Mouse (Mus musculus) layer of hippocampus, postnatal 10 days (tissue): ENCODE measurements at regions not wholly inside any gene's neighbourhood (a gene's known extent, or its start where the extent isn't known, plus 50 kb on each side); places are given as distances from the start of the nearest gene placed in this dataset.

Experiments
- DNase-seq, 2 experiments: peaks; one replicate each; pipeline ENCODE4 v3.0.0; 2021; ENCODE audit warnings: low spot score in 2 of 2

DNA sequence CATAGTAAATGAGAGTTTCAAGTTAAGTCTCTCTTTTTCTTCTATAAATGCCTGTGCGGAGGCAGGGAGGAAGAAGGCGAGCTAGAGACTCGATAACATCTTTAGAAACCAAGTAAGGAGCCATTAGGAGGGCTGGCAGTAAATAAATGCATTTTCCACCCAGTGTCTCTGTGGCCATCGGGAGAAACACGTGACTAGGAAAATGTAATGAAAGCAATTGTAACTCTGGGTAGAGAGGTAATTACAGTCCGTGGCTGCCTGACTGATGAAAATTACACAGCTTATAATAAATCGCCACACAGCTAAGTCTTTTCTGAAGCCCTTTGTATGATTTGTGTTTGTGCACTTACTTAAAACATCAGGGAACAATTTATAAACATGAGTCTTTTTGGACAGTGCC, 77.4 kb upstream of the Cox10 start:
- DNase-seq = no peak

DNA sequence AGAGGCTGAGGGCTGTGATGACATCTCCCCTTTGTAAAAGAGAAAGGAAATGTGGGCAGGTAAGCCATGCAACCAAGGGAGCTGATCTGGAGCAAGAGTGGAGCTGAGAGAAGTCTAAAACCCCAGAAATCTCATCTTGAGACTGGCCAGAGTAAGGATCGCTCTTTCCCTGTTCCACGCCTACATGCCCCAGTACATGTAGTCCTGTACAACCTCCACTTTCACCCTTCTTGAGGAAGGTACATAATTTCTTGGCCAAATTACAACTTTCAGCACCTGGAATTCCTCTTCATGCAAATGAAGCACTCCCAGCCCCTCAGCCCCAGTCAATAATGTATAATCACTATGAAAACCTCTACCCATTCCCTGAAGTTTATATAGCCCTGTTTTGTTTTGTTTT, 60.2 kb upstream of the Cox10 start:
- DNase-seq = no peak

DNA sequence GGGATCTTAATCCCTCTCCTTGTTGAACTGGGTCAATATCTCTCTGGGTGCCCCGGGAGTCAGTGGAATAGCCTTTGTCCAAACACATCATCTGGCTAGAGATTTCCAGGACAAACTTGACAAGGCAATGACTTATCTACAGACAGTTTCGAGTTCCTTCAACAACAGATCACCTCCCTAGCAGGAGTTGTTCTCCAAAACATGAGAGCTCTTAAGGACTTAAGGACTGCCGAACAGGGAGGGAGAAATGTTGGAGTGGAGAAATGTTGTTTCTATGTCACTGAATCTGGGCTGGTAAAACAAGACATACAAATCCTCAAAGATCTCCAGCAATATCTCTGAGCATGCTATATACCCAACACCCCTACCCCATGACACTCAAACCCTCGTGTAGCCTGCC, 59.7 kb upstream of the Cox10 start:
- DNase-seq = no peak

DNA sequence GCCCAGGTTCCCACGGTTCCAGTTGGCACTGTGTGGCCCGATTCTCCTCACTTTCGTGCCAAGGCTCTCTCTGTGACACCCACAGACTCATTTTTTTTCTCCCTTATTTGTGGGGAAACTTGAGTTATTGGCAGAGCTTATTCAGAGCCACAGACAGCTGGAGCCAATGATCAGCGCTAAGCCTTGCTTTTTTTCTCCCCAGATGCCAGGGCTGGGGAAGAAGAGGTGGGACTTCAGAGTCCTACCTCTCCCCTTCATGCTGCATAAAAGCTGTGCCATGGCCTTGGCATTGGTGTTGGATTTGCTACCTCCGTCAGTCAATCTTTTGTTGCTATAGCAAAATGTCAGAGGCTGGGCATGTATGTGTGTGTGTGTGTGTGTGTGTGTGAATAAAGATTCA, 56.5 kb upstream of the Cox10 start:
- no peak for DNase-seq

DNA sequence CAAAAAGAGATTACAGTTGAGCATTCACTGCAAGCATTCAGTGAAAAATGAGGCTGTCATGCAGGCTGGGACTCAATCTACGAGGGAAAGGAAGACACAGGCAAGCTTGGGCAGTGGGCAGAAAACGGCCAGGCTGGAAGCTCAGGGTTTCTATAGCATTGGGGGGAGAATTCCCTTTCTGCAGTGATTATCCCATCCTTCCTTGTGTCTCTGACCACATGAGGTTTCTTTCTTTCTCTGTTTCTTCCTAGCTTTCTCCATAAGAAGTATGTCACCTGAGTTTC, 56.0 kb upstream of the Cox10 start:
- DNase-seq = no peak

DNA sequence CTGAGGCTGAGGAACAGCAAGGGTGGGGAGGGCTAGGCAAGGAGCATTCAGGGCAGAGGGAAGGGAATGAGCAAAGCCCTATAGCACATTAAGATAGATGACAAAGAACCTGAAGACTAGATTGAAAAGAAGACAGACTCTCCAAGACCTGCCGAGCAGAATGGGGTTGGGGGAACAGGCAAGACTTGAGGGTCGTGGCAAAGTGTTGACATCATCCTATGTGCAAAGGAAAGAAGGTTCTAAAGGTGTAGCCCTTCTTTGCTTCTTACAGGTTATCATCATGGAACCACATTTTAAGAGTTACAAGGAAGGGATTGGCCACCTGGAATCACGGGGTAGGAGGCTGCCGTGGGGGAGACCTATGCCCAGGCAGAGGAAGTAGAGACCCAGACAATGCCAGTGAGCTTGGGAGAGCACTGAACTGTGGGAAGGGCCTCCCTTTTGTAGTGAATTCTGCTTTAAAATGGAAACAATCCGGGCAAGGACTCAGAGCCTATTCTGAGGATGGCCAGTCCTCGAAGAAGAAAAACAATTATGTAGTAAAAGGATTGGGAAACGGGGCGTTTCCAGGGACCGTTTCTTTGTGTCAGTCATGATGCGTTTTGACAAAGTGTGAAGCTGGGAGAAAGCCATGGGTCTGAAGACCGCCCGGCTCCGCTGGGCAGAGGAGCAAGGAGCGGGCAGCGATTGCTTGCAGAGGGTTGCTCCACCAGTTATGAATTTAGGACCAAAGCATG, 55.5 kb upstream of the Cox10 start:
- no peak for DNase-seq
